In the genomic region with DNA sequence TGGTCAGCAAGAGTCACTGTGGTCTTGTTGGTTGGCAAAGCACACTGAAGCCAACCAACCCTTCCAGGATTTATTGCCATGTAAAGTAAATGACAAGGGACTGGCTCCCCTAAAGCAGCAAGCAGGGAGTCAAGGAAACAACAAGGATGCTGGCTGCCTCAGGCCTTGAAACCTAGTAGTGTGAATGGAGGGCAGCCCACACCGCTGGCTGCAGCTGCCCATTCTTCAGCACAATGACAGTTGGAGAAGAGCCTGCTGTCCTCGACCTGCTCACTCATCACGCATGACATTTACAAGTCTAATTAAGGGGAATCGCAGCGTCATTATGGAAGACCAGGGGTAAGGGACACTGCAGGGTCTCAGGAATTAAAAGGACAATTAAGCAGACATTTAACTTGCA, we compare ENCODE assay signal across 8 mouse cellular contexts.
DNase-seq lines count a peak whose midpoint lies in the region; ATAC-seq and TF ChIP-seq lines count a peak whose summit lies in the region.
"Had no signal": no experiment of that assay in that cellular context is flagged by ENCODE, and none has a peak within 500 bp of the region (broad histone marks: within the 10 kb centered on the region; RNA-seq: fewer than 3 reads in every experiment).

No protein-coding gene starts in this region.

- no peak overlapping the region for H3K9ac ChIP-seq in hindbrain, embryonic 12.5 days
- no peak overlapping the region for H3K9ac ChIP-seq in midbrain, embryonic 16.5 days (ENCODE audit: low read depth, low read length)

- H3K27me3 ChIP-seq in hindbrain, embryonic 12.5 days: no peaks in the 10 kb centered on the region
- H3K27me3 ChIP-seq in midbrain, embryonic 16.5 days (ENCODE audit: control insufficient read depth, insufficient read depth, low read depth, low read length): no peaks in the 10 kb centered on the region

- 14% methylated on average over 5 of the region's 5 CpGs for WGBS in hindbrain, embryonic 12.5 days
- WGBS in midbrain, embryonic 16.5 days: 2% methylated on average over 5 of the region's 5 CpGs

- no peak overlapping the region for H3K4me2 ChIP-seq in hindbrain, embryonic 12.5 days (replicated peaks)
- H3K4me2 ChIP-seq in midbrain, embryonic 16.5 days (ENCODE audit: low read length): no peak overlapping the region

- H3K36me3 ChIP-seq in hindbrain, embryonic 12.5 days: no peaks in the 10 kb centered on the region
- no peaks in the 10 kb centered on the region for H3K36me3 ChIP-seq in midbrain, embryonic 16.5 days (ENCODE audit: control insufficient read depth, insufficient read depth, low read length)

- TF ChIP-seq CTCF in brain, embryonic 14.5 days (IDR thresholded peaks at IDR 0.05; ENCODE audit: borderline replicate concordance, extremely low read depth, insufficient read depth, insufficient read length): no peak

- H3K4me3 ChIP-seq in hindbrain, embryonic 12.5 days: no peak overlapping the region
- H3K4me3 ChIP-seq in midbrain, embryonic 16.5 days (ENCODE audit: low read depth, low read length): no peak overlapping the region

- peak overlapping the region; percentile 52 for H3K27ac ChIP-seq in hindbrain, embryonic 12.5 days
- H3K27ac ChIP-seq in midbrain, embryonic 16.5 days (ENCODE audit: low read length): peak overlapping the region; percentile 65

- no peak for TF ChIP-seq POLR2A in brain, embryonic 14.5 days (IDR thresholded peaks at IDR 0.05; ENCODE audit: borderline replicate concordance, extremely low read depth, insufficient read depth, insufficient read length, poor library complexity, severe bottlenecking)

- ATAC-seq in hindbrain, embryonic 12.5 days (ENCODE audit: low FRiP score): peak; percentile 62
- peak; percentile 56 for ATAC-seq in midbrain, embryonic 16.5 days
- no peak for ATAC-seq in granulocyte monocyte progenitor cell, adult 5-6 weeks (replicated peaks; ENCODE audit: poor library complexity, severe bottlenecking)

- H3K9me3 ChIP-seq in hindbrain, embryonic 12.5 days (replicated peaks): no peaks in the 10 kb centered on the region
- H3K9me3 ChIP-seq in midbrain, embryonic 16.5 days (replicated peaks; ENCODE audit: control insufficient read depth, low read length, poor library complexity, severe bottlenecking): no peaks in the 10 kb centered on the region

- DNase-seq in ZHBTc4 (ENCODE audit: low read depth, low spot score): peak; percentile 34
- DNase-seq in brain, embryonic 14.5 days (ENCODE audit: low read depth): peak; percentile 86
- DNase-seq in thymus, adult 18-20 months: no peak
- DNase-seq in layer of hippocampus, adult 9-10 months (ENCODE audit: low spot score): no peak
- DNase-seq: kidney, adult 9 months had no signal

- H3K4me1 ChIP-seq in hindbrain, embryonic 12.5 days: peaks cover 8% of the 10 kb centered on the region; the same call in 1 of the 2 replicates
- H3K4me1 ChIP-seq in midbrain, embryonic 16.5 days (ENCODE audit: control insufficient read depth, insufficient read depth, low read length): peaks cover 8% of the 10 kb centered on the region

Comparison
In these comparisons a context has a peak if more than half of its experiments do, and no peak if none do; other contexts are left out.
1. DNase-seq: peak in ZHBTc4 (single experiment) and brain, embryonic 14.5 days (single experiment); none in thymus, adult 18-20 months (0 of 2) and layer of hippocampus, adult 9-10 months (single experiment).